Mouse (Mus musculus): ENCODE results near the gene Ankrd33. TPM values are rescaled to one million over a fixed set of nuclear protein-coding genes. Genes with fewer than 3 reads are reported as not detected.
A peak's percentile ranks its signal among the peaks of the same experiment; 100 is the strongest.

Gene Ankrd33
- total and polyA plus RNA-seq, 2 experiments from 2014 or later, result not detected

DNA sequence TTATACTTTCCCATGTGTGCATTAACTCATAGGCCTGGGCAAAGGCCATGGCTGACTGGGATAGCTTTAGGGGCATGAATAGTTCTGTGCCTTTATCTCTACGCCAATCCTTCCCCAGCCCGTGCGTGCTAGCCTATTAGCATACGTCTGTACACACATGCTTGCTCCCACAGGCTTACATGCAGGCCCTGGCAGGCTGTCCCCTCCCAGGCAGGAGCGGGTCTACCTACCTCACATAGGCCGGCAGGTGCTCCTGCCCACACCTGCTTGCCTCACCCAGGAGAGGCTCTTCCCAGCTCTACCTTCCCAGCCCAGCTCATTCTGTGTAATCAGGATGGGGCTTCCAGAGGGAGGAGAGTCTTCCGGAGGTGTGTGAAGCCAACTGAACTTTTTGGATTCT, 46.0 kb downstream of the Ankrd33 start:
- ATAC-seq (no peak), DNase-seq (ENCODE audit: low spot score) (no peak)
- H3K4me2 ChIP-seq (ENCODE audit: low read depth, low read length), result no peak overlapping the region
- no peaks in the 10 kb centered on the region for H3K27me3 ChIP-seq (ENCODE audit: insufficient read depth, low read length)
- no peak for TF ChIP-seq CTCF (IDR thresholded peaks at IDR 0.05; ENCODE audit: low read depth)
- H3K36me3 ChIP-seq (ENCODE audit: insufficient read depth, low read length), result no peaks in the 10 kb centered on the region
- WGBS, result 71% methylated on average over 7 of the region's 7 CpGs
- H3K4me3 ChIP-seq (ENCODE audit: low read length), result no peak overlapping the region
- no peak overlapping the region for H3K9ac ChIP-seq (replicated peaks; ENCODE audit: low read length)
- no peak overlapping the region for H3K27ac ChIP-seq
- no peaks in the 10 kb centered on the region for H3K9me3 ChIP-seq (ENCODE audit: low read length)
- H3K4me1 ChIP-seq (ENCODE audit: insufficient read depth, low read length), result peaks cover 17% of the 10 kb centered on the region; the same call in 1 of the 2 replicates

DNA sequence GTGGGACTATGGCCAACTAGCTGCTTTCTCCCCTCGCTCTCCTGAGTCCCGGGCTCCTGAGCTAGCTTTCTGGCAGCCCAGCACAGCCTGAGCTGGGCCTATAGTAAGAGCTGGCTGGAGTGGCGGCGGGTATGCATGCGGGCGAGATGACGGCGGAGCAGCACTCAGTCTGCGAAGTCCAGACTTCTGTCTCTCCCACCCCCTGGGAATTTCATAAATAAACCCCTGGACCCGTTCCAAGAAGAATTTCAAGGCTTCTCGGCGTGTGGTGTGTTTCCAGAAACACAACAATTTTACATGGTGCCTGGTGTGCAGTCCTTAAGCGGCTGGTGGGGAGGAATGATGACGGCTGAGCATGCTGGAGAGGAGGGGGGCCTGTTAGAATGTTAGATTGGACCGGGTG, 47.5 kb downstream of the Ankrd33 start:
- Histone ChIP-seq H3K4me2 (ENCODE audit: low read depth, low read length) (no peak overlapping the region), H3K4me1 (ENCODE audit: insufficient read depth, low read length) (peaks cover 17% of the 10 kb centered on the region; the same call in 1 of the 2 replicates), H3K27ac (peak overlapping the region; percentile 7; the same call in 1 of the 2 replicates), H3K4me3 (ENCODE audit: low read length) (no peak overlapping the region), H3K36me3 (ENCODE audit: insufficient read depth, low read length) (no peaks in the 10 kb centered on the region), H3K9ac (replicated peaks; ENCODE audit: low read length) (no peak overlapping the region), H3K27me3 (ENCODE audit: insufficient read depth, low read length) (no peaks in the 10 kb centered on the region), H3K9me3 (ENCODE audit: low read length) (no peaks in the 10 kb centered on the region)
- ATAC-seq (no peak), DNase-seq (ENCODE audit: low spot score) (peak; percentile 67)
- TF ChIP-seq CTCF (IDR thresholded peaks at IDR 0.05; ENCODE audit: low read depth), result no peak
- WGBS, result 18% methylated on average over 15 of the region's 15 CpGs

DNA sequence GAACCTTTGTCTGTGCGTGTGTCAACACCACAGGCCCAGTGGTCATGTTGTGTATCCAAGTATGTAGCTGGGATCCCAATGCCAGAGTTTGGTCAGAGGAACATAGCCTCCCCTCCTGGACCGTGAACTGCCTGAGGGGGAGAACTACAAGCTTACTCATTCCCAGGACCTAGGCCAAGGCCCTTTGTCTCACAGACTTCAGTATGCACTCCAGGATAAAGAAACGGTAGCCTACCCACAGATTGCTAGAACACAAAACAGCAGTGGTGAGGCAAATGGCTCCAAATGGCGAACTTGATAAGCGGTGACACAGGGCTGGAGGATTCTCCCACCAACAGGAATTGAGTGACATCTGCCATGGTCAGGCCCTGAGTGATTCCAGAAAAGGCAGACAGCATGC, 48.3 kb downstream of the Ankrd33 start:
- no peak for DNase-seq (ENCODE audit: low spot score)
- WGBS, result 40% methylated on average over 5 of the region's 5 CpGs

DNA sequence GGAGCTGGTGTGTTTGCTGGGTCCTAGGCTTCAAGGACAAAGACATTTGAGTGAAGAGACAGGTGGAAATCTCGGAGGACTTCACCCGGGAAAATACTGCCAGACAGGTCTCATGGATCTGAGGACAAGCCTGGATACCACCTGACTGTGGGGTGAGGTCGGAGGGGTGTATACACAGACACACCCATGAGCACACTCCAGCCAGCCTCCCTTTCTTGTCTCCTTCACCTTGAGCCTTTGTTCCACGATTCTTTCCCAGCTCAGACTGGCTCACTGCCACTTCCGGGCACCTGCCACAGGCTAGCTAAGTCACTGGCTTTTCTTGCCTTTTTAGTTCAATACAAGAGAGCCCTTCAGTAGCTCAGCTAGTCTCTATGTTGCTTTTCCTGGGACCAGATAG, 48.7 kb downstream of the Ankrd33 start:
- TF ChIP-seq CTCF (IDR thresholded peaks at IDR 0.05; ENCODE audit: low read depth), result no peak
- Histone ChIP-seq H3K27ac (no peak overlapping the region), H3K36me3 (ENCODE audit: insufficient read depth, low read length) (no peaks in the 10 kb centered on the region), H3K9ac (replicated peaks; ENCODE audit: low read length) (no peak overlapping the region), H3K4me3 (ENCODE audit: low read length) (no peak overlapping the region), H3K9me3 (ENCODE audit: low read length) (no peaks in the 10 kb centered on the region), H3K4me2 (ENCODE audit: low read depth, low read length) (no peak overlapping the region), H3K4me1 (ENCODE audit: insufficient read depth, low read length) (peaks cover 17% of the 10 kb centered on the region; the same call in 1 of the 2 replicates), H3K27me3 (ENCODE audit: insufficient read depth, low read length) (no peaks in the 10 kb centered on the region)
- DNase-seq (ENCODE audit: low spot score) (no peak), ATAC-seq (no peak)
- 49% methylated on average over 5 of the region's 5 CpGs for WGBS

More for the DNA sequence above, 48.3 kb downstream of the Ankrd33 start:
- Histone ChIP-seq H3K4me2 (ENCODE audit: low read depth, low read length) (no peak overlapping the region), H3K9me3 (ENCODE audit: low read length) (no peaks in the 10 kb centered on the region), H3K36me3 (ENCODE audit: insufficient read depth, low read length) (no peaks in the 10 kb centered on the region), H3K27me3 (ENCODE audit: insufficient read depth, low read length) (no peaks in the 10 kb centered on the region), H3K4me1 (ENCODE audit: insufficient read depth, low read length) (peaks cover 17% of the 10 kb centered on the region; the same call in 1 of the 2 replicates), H3K4me3 (ENCODE audit: low read length) (no peak overlapping the region), H3K9ac (replicated peaks; ENCODE audit: low read length) (no peak overlapping the region), H3K27ac (no peak overlapping the region)
- no peak for ATAC-seq
- TF ChIP-seq CTCF (IDR thresholded peaks at IDR 0.05; ENCODE audit: low read depth), result no peak

DNA sequence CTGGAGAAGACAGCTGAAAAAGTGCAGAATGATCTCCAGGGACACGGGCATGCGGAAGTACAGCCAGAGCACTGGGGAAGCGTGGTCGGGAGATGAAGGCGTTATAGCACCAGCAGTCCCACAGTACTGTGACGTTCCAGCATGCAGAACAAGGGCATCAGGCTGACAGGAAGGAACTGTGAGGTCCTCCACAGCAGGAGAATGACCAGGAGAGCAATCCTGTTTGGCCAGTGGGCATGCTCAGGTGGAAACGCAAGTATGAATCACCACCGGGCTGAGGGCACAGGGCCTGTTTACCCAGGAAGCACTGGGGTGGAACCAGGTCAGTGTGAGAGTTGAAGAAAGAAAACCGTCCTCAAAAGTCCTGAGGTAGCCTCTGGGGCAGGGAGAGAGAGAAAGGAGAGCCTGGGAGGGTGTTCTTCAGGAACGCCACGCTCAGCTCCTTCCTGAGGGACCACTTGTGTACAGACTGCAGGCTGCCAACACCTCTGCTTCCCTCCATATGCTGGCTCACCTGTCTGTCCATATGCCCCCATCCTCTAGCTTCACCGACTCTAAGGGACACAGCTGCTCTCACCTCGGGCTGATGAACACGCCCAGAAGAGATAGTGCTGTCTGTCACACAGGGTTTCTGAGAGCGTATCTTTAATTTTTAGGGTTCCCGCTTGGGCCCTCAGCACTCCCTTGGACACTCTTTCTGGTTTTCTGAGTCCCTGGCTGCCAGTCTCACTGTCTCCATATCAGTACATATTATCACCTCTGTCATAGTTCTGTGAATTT, 50.3 kb downstream of the Ankrd33 start:
- Histone ChIP-seq H3K4me2 (ENCODE audit: low read depth, low read length) (no peak overlapping the region), H3K27me3 (ENCODE audit: insufficient read depth, low read length) (no peaks in the 10 kb centered on the region), H3K36me3 (ENCODE audit: insufficient read depth, low read length) (no peaks in the 10 kb centered on the region), H3K4me3 (ENCODE audit: low read length) (no peak overlapping the region), H3K9ac (replicated peaks; ENCODE audit: low read length) (no peak overlapping the region), H3K27ac (no peak overlapping the region), H3K4me1 (ENCODE audit: insufficient read depth, low read length) (peaks cover 14% of the 10 kb centered on the region; the same call in 1 of the 2 replicates), H3K9me3 (ENCODE audit: low read length) (no peaks in the 10 kb centered on the region)
- 61% methylated on average over 16 of the region's 16 CpGs for WGBS
- ATAC-seq (no peak), DNase-seq (ENCODE audit: low spot score) (no peak)
- no peak for TF ChIP-seq CTCF (IDR thresholded peaks at IDR 0.05; ENCODE audit: low read depth)

DNA sequence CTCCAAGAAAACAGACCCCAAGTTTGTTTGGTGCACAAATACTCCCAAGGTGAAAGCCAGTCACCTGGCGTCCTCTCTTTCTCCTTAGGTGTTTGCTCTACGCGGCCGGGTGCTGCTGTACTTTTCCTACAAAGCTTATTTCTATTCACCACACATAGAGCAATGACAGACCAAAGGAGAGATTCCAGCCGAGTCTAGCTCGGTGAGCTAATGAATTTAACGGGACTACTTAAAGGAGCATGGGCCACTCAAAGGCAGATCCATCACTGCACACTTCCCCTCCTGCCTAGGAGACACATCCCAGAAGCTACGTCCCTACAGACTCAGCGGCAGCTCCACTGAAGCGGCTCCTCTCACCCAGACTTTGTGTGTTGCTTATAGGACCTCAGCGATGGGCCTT, 52.0 kb downstream of the Ankrd33 start:
- no peak overlapping the region for H3K4me3 ChIP-seq (ENCODE audit: low read length)
- 69% methylated on average over 11 of the region's 11 CpGs for WGBS
- H3K4me1 ChIP-seq (ENCODE audit: insufficient read depth, low read length), result peaks cover 9% of the 10 kb centered on the region; the same call in 1 of the 2 replicates
- H3K9ac ChIP-seq (replicated peaks; ENCODE audit: low read length), result no peak overlapping the region
- H3K27ac ChIP-seq, result no peak overlapping the region
- H3K4me2 ChIP-seq (ENCODE audit: low read depth, low read length), result no peak overlapping the region
- H3K9me3 ChIP-seq (ENCODE audit: low read length), result no peaks in the 10 kb centered on the region
- H3K27me3 ChIP-seq (ENCODE audit: insufficient read depth, low read length), result no peaks in the 10 kb centered on the region
- TF ChIP-seq CTCF (IDR thresholded peaks at IDR 0.05; ENCODE audit: low read depth), result no peak
- DNase-seq (ENCODE audit: low spot score) (no peak), ATAC-seq (no peak)
- no peaks in the 10 kb centered on the region for H3K36me3 ChIP-seq (ENCODE audit: insufficient read depth, low read length)

Other genes with a start within 250 kb of the Ankrd33 start
- 40.1 and 45.7 TPM in 2 replicates for gene Scn8a, start 245.9 kb upstream of the Ankrd33 start, total RNA-seq (2014; rRNA removed)
- 26.9 and 32.4 TPM in 2 replicates for gene Scn8a, start 245.9 kb upstream of the Ankrd33 start, polyA plus RNA-seq (2015; fragmentation: Nextera tagmentation; extraction: Ambion mirVana)
- not detected in 2 replicates for gene Gm47841, start 68.4 kb upstream of the Ankrd33 start, total RNA-seq (2014; rRNA removed)
- gene Gm47841, start 68.4 kb upstream of the Ankrd33 start, polyA plus RNA-seq (2015; fragmentation: Nextera tagmentation; extraction: Ambion mirVana), result not detected in 2 replicates
- gene Fignl2, start 37.2 kb upstream of the Ankrd33 start, total RNA-seq (2014; rRNA removed), result 2.3 and 4.0 TPM in 2 replicates
- 0.10 and 0.11 TPM in 2 replicates for gene Fignl2, start 37.2 kb upstream of the Ankrd33 start, polyA plus RNA-seq (2015; fragmentation: Nextera tagmentation; extraction: Ambion mirVana)
- gene Acvrl1, start 12.8 kb downstream of the Ankrd33 start, total RNA-seq (2014; rRNA removed), result 16.8 and 21.6 TPM in 2 replicates
- gene Acvrl1, start 12.8 kb downstream of the Ankrd33 start, polyA plus RNA-seq (2015; fragmentation: Nextera tagmentation; extraction: Ambion mirVana), result 7.0 and 7.3 TPM in 2 replicates
- gene Acvr1b, start 58.3 kb downstream of the Ankrd33 start, total RNA-seq (2014; rRNA removed), result 74.5 and 86.2 TPM in 2 replicates
- gene Acvr1b, start 58.3 kb downstream of the Ankrd33 start, polyA plus RNA-seq (2015; fragmentation: Nextera tagmentation; extraction: Ambion mirVana), result 14.0 and 14.6 TPM in 2 replicates
- gene Grasp, start 108.4 kb downstream of the Ankrd33 start, total RNA-seq (2014; rRNA removed), result 6.7 and 8.7 TPM in 2 replicates
- 1.5 and 1.6 TPM in 2 replicates for gene Grasp, start 108.4 kb downstream of the Ankrd33 start, polyA plus RNA-seq (2015; fragmentation: Nextera tagmentation; extraction: Ambion mirVana)
- gene Nr4a1, start 138.5 kb downstream of the Ankrd33 start, total RNA-seq (2014; rRNA removed), result 9.3 and 10.3 TPM in 2 replicates
- gene Nr4a1, start 138.5 kb downstream of the Ankrd33 start, polyA plus RNA-seq (2015; fragmentation: Nextera tagmentation; extraction: Ambion mirVana), result 5.3 and 6.5 TPM in 2 replicates
- gene Atg101, start 168.5 kb downstream of the Ankrd33 start, total RNA-seq (2014; rRNA removed), result 44.1 and 52.3 TPM in 2 replicates
- 69.1 and 75.3 TPM in 2 replicates for gene Atg101, start 168.5 kb downstream of the Ankrd33 start, polyA plus RNA-seq (2015; fragmentation: Nextera tagmentation; extraction: Ambion mirVana)
- gene 6030408B16Rik, start 177.5 kb downstream of the Ankrd33 start, total RNA-seq (2014; rRNA removed), result not detected in 2 replicates
- 0.15 and 0.30 TPM in 2 replicates for gene 6030408B16Rik, start 177.5 kb downstream of the Ankrd33 start, polyA plus RNA-seq (2015; fragmentation: Nextera tagmentation; extraction: Ambion mirVana)

All from hindbrain, postnatal 0 days (tissue).